Mouse (Mus musculus) midbrain, embryonic 11.5 days (tissue): ENCODE results near the gene Fads6. TPM values are rescaled to one million over a fixed set of nuclear protein-coding genes. Genes with fewer than 3 reads are reported as not detected.
A peak's percentile ranks its signal among the peaks of the same experiment; 100 is the strongest.

Experiments
- ATAC-seq: fragments of 200-750 bp; cut with Nextera tagmentation; 2 replicates; pipeline ENCODE4 v1.8.0; 2017; ENCODE audit warnings: moderate TSS enrichment, moderate library complexity; ENCODE audit not compliant: low FRiP score
- DNase-seq: peaks from one replicate; pipeline ENCODE4 v3.0.0; 2015; ENCODE audit warnings: low spot score; ENCODE audit errors: missing footprints
- H3K27ac ChIP-seq: fragments of 300-500 bp; sonication (generic); 2 replicates; pipeline ENCODE4 v1.5.1; 2014; ENCODE audit warnings: low read depth, low read length
- H3K27me3 ChIP-seq: fragments of 300-500 bp; sonication (generic); 2 replicates; pipeline ENCODE4 v1.6.1; 2014; ENCODE audit warnings: mild to moderate bottlenecking, low read length, moderate library complexity, mixed read lengths; ENCODE audit not compliant: control insufficient read depth, insufficient read depth
- H3K36me3 ChIP-seq: fragments of 300-500 bp; sonication (generic); 2 replicates; pipeline ENCODE4 v1.6.1; 2014; ENCODE audit warnings: mild to moderate bottlenecking, low read length, moderate library complexity, mixed read lengths; ENCODE audit not compliant: control insufficient read depth, insufficient read depth
- H3K4me1 ChIP-seq: fragments of 300-500 bp; sonication (generic); 2 replicates; pipeline ENCODE4 v1.6.1; 2014; ENCODE audit warnings: low read length; ENCODE audit not compliant: control insufficient read depth, insufficient read depth
- H3K4me2 ChIP-seq: fragments of 300-500 bp; sonication (generic); 2 replicates; pipeline ENCODE4 v1.6.1; 2014; ENCODE audit warnings: mild to moderate bottlenecking, moderate library complexity
- H3K4me3 ChIP-seq: fragments of 300-500 bp; sonication (generic); 2 replicates; pipeline ENCODE4 v1.5.1; 2014; ENCODE audit warnings: low read depth, low read length
- H3K9ac ChIP-seq: fragments of 300-500 bp; sonication (generic); 2 replicates; pipeline ENCODE4 v1.6.1; 2014; ENCODE audit warnings: low read length
- H3K9me3 ChIP-seq: fragments of 300-500 bp; sonication (generic); 2 replicates; pipeline ENCODE4 v1.6.1; 2016; ENCODE audit warnings: low read length; ENCODE audit not compliant: control insufficient read depth
- WGBS: fragments of 180-500 bp; shearing (Covaris S2); extraction: QIAGEN DNeasy Blood & Tissue Kit; methylation state at CpG from one replicate; pipeline ENCODE4 v1.1.7; 2014; 5-methylcytosine and 5-hydroxymethylcytosine counted together
- polyA plus RNA-seq: library from polyadenylated mRNA; unstranded; fragments of >200 nt; fragmentation: Nextera tagmentation; extraction: Ambion mirVana; gene quantifications from 2 replicates; pipeline ENCODE4 v1.2.1, GENCODE M21; 2014

Fads6 gene
- polyA plus RNA-seq, 1 experiment from 2014 or later = 0.23 TPM

DNA sequence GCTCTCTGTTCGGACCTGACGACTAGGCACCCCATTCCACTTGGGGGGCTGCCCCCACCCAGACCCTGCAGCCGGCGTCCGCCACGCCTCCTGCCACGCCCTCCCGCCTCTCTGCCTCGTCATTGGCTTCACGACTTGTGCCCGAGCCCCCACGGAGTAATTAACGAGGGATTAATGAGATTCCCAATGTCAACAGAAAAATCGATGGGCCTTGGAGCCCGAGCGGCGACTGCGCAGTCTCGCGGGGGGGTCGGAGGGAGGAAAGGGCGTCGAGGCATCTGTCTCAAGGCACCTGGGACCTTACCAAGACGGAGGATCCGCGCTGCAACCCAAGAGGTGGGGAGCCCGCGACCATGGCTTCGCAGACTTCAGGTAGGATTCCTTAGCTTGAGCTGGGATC lies 37.1 kb upstream of the Fads6 start, which contains the start of gene Otop3:
Otop3 (plus strand) TSS at position 201 of the 400 bp plus-strand sequence.
- Histone ChIP-seq H3K36me3 (no peaks in the 10 kb centered on the region), H3K27ac (no peak within 1 kb of the TSS), H3K27me3 (peaks cover 21% of the 10 kb centered on the region), H3K4me1 (peaks cover 5% of the 10 kb centered on the region), H3K4me2 (peak within 1 kb of the TSS; percentile 44), H3K4me3 (peak within 1 kb of the TSS; percentile 16; the same call in 1 of the 2 replicates), H3K9me3 (no peaks in the 10 kb centered on the region), H3K9ac (peak within 1 kb of the TSS; percentile 45; the same call in 1 of the 2 replicates)
- ATAC-seq (no peak), DNase-seq (no peak)
- WGBS = 5% methylated on average over 29 of the region's 29 CpGs

DNA sequence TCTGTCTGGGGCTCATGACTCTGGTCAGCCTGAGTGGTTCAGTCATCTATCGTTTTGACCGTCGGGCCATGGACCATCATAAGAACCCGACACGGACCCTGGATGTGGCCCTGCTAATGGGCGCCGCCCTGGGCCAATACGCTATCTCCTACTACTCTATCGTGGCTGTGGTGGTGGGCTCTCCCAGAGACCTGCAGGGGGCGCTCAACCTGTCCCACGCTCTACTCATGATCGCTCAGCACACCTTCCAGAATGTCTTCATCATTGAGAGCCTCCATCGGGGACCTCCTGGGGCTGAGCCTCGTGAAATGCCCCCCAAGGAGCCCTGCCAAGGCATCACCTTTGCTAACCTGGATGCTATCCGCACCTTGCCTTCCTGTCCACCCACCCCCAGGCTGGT lies 31.9 kb upstream of the Fads6 start:
- no peak for ATAC-seq
- H3K27me3 ChIP-seq = peaks cover 9% of the 10 kb centered on the region

GRCm38 (mm10) chr11:115326730-115327129 lies 29.3 kb upstream of the Fads6 start:
- Histone ChIP-seq H3K9me3 (no peaks in the 10 kb centered on the region), H3K36me3 (no peaks in the 10 kb centered on the region), H3K4me1 (no peaks in the 10 kb centered on the region), H3K27me3 (peaks cover 28% of the 10 kb centered on the region), H3K4me3 (no peak overlapping the region), H3K27ac (no peak overlapping the region), H3K4me2 (no peak overlapping the region), H3K9ac (no peak overlapping the region)
- no peak for ATAC-seq
- WGBS = 82% methylated on average over 7 of the region's 7 CpGs
- no peak for DNase-seq

More for the DNA sequence above, 31.9 kb upstream of the Fads6 start:
- no peak overlapping the region for H3K4me2 ChIP-seq
- H3K9ac ChIP-seq = no peak overlapping the region
- H3K4me1 ChIP-seq = no peaks in the 10 kb centered on the region; the same call in 1 of the 2 replicates
- no peaks in the 10 kb centered on the region for H3K36me3 ChIP-seq
- no peak overlapping the region for H3K27ac ChIP-seq
- no peak for DNase-seq
- 69% methylated on average over 15 of the region's 15 CpGs for WGBS
- no peaks in the 10 kb centered on the region for H3K9me3 ChIP-seq
- H3K4me3 ChIP-seq = no peak overlapping the region

DNA sequence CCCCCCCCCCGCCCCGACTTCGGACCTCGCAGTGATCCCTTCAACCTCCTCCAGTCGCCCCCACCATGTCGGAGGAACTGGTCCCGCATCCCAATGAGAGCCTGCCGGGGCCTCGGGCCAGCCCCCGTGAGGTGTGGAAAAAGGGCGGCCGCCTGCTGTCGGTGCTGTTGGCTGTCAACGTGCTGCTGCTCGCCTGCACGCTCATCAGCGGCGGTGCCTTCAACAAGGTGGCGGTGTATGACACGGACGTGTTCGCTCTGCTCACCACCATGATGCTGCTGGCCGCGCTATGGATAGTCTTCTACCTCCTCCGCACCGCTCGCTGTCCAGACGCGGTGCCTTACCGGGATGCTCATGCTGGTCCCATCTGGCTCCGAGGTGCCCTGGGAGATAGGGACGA lies 25.9 kb upstream of the Fads6 start:
- H3K27ac ChIP-seq = no peak overlapping the region
- H3K27me3 ChIP-seq = peaks cover 61% of the 10 kb centered on the region
- H3K36me3 ChIP-seq = no peaks in the 10 kb centered on the region
- DNase-seq (no peak), ATAC-seq (no peak)
- H3K4me2 ChIP-seq = no peak overlapping the region
- H3K9me3 ChIP-seq = no peaks in the 10 kb centered on the region
- no peak overlapping the region for H3K4me3 ChIP-seq
- WGBS = 21% methylated on average over 32 of the region's 32 CpGs
- H3K9ac ChIP-seq = no peak overlapping the region
- H3K4me1 ChIP-seq = peaks cover 6% of the 10 kb centered on the region

GRCm38 (mm10) chr11:115321906-115322693 lies 24.6 kb upstream of the Fads6 start, which contains the start of gene Ush1g:
Gene Ush1g (minus strand): TSS chr11:115322041.
- DNase-seq = peak; percentile 98
- Histone ChIP-seq H3K9ac (no peak within 1 kb of the TSS), H3K36me3 (no peaks in the 10 kb centered on the region), H3K4me2 (no peak within 1 kb of the TSS), H3K4me3 (no peak within 1 kb of the TSS), H3K27ac (no peak within 1 kb of the TSS), H3K4me1 (peaks cover 13% of the 10 kb centered on the region), H3K9me3 (no peaks in the 10 kb centered on the region), H3K27me3 (peaks cover 74% of the 10 kb centered on the region)
- 4% methylated on average over 35 of the region's 35 CpGs for WGBS
- ATAC-seq = peak; percentile 30; the same call in 1 of the 2 replicates

DNA sequence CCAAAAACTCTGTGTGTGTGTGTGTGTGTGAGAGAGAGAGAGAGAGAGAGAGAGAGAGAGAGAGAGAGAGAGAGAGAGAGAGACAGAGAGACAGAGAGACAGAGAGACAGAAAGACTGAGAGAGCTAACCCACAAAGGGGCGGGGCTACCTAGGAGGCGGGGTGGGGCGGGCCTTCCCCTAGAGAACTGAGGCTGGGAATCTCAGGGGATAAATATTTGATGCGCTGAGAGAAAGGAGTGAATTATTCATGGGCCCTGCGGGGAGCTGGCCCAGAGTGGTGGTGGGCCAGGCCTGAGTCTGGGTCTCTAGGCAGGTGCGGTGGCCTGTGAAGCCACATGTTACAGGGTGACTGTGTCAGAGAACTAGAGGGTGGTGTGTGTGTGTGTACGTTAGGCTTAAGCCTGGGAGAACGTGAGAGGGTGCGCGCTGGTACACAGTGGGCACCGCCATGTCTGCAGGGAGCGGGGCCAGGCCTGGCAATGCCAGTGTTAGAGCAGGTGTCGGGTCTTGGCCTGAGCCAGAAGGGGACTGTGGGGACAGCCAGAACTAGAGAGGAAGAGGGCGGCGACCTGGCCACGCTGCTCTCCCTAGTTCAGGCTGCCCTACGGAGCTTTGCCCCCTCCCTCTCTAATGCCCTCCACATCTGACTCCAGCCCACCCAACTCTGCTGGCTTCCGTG lies 22.4 kb upstream of the Fads6 start:
- no peak overlapping the region for H3K4me2 ChIP-seq
- DNase-seq (no peak), ATAC-seq (peak; percentile 57)
- H3K27me3 ChIP-seq = peaks cover 93% of the 10 kb centered on the region
- 8% methylated on average over 18 of the region's 18 CpGs for WGBS
- H3K9ac ChIP-seq = no peak overlapping the region
- H3K36me3 ChIP-seq = no peaks in the 10 kb centered on the region
- peaks cover 13% of the 10 kb centered on the region for H3K4me1 ChIP-seq
- H3K4me3 ChIP-seq = no peak overlapping the region
- H3K27ac ChIP-seq = no peak overlapping the region
- H3K9me3 ChIP-seq = no peaks in the 10 kb centered on the region

DNA sequence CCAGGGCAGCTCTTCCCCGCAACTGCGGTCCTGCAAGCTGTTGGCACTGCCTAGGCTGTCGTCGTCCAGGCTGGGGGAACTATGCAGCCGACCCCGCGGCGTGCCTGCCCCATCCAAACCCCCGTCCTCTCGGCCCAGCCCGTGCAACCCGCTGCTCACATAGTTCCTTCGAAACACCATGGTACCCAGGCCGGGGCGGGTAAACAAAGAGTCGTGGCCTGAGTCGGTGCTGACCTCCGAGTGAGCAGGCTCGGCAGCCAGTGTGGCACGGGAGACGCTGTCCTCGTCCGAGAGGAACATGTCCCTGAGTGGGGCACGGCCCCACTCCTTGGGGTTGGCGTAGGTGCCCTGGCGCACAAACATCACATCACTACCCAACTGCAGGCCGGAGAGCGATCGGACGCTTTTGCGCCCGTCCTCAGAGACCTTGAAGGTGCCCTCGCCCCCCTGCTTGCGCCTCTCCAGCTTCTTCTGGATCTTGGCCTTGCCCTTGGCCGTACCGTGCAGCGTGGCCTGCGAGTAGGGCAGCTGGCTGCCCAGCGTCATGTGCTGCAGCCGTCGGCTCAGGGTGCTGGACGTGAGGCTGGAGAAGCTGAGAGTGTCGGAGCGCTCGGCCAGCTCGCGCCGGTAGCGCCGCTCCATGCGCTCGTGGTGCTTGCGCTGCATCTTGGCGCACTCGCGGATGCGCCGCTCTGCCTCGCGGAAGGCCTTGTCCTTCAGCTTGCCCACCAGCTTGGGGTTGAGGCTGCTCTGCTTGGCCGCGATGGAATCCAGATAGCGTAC lies 21.0 kb upstream of the Fads6 start:
- H3K36me3 ChIP-seq = no peaks in the 10 kb centered on the region
- peak overlapping the region; percentile 6 for H3K4me2 ChIP-seq
- H3K4me3 ChIP-seq = 0 out of 2 replicates have a peak overlapping the region, but pooled peaks have one; percentile 10
- DNase-seq (peak; percentile 92), ATAC-seq (no peak)
- H3K4me1 ChIP-seq = peaks cover 13% of the 10 kb centered on the region
- H3K27me3 ChIP-seq = peaks cover 81% of the 10 kb centered on the region
- 4% methylated on average over 63 of the region's 63 CpGs for WGBS
- H3K9me3 ChIP-seq = no peaks in the 10 kb centered on the region
- H3K9ac ChIP-seq = no peak overlapping the region
- no peak overlapping the region for H3K27ac ChIP-seq

- Histone ChIP-seq H3K4me1 (peaks cover 13% of the 10 kb centered on the region), H3K36me3 (no peaks in the 10 kb centered on the region), H3K4me2 (no peak overlapping the region), H3K27ac (no peak overlapping the region), H3K27me3 (peaks cover 69% of the 10 kb centered on the region), H3K9me3 (no peaks in the 10 kb centered on the region), H3K9ac (no peak overlapping the region), H3K4me3 (no peak overlapping the region)
- 62% methylated on average over 7 of the region's 7 CpGs for WGBS
- no peak for DNase-seq
- no peak for ATAC-seq
These were observed 19.7 kb upstream of the Fads6 start for GRCm38 (mm10) chr11:115317204-115317603.
